Mouse (Mus musculus) spleen, adult 2 months (tissue): ENCODE data around the gene Yipf4.

Experiments
- CTCF ChIP-seq: fragments of 200-500 bp; IDR thresholded peaks from 2 replicates; pipeline ENCODE4 v1.5.1; 2011; ENCODE audit warnings: mild to moderate bottlenecking, inconsistent platforms; ENCODE audit not compliant: insufficient read depth, insufficient read length, insufficient replicate concordance; ENCODE audit errors: extremely low read depth
- POLR2A ChIP-seq: fragments of 200-500 bp; IDR thresholded peaks from 2 replicates; pipeline ENCODE4 v1.6.1; 2011; ENCODE audit warnings: low read depth, low read length, inconsistent platforms

DNA sequence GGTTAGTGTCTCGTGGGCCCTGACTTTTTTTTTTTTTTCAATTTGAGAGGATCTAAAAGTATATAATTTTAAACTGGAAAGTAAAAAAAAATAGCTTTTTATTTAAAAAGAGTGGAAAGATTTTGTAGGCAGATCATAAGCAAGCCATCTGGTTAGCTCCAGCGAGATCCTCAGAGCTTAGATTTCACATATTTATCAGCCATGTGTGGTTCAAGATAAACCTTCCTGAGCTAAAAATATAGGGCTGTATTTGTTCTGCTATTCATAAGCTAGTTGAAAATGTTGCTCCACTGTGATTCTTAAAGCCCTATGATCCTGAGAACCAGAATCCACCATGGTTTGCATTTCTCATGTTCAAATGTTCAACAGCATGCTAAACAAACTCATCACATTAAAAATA, 18.6 kb downstream of the Yipf4 start:
- TF ChIP-seq POLR2A = no peak
- TF ChIP-seq CTCF = no peak
